In genomic region chr19:55768246-55768645, GRCm38 (mm10) we compare ENCODE assay signal across 15 mouse cellular contexts. TPM values are rescaled to one million over a fixed set of nuclear protein-coding genes. Genes with fewer than 3 reads are reported as not detected.
DNase-seq lines count a peak whose midpoint lies in the region; ATAC-seq and TF ChIP-seq lines count a peak whose summit lies in the region.
"Had no signal": no experiment of that assay in that cellular context is flagged by ENCODE, and none has a peak within 500 bp of the region (broad histone marks: within the 10 kb centered on the region; RNA-seq: fewer than 3 reads in every experiment).

No protein-coding gene starts in this region.

- H3K79me2 ChIP-seq in C2C12 (ENCODE audit: control insufficient read depth, insufficient read depth), result peaks cover 56% of the 10 kb centered on the region

- H3K79me3 ChIP-seq in C2C12 (ENCODE audit: low read depth), result peaks cover 16% of the 10 kb centered on the region

- no peak overlapping the region for H3K9ac ChIP-seq in heart, embryonic 16.5 days (ENCODE audit: low read length)
- H3K9ac ChIP-seq: liver, embryonic 13.5 days; neural tube, embryonic 15.5 days had no signal

- no peaks in the 10 kb centered on the region for H3K36me3 ChIP-seq in heart, embryonic 16.5 days (ENCODE audit: control insufficient read depth, insufficient read depth)
- peaks cover 11% of the 10 kb centered on the region for H3K36me3 ChIP-seq in C2C12 (ENCODE audit: control insufficient read depth, insufficient read depth)
- H3K36me3 ChIP-seq: liver, embryonic 13.5 days; neural tube, embryonic 15.5 days had no signal

- 38% methylated on average over 11 of the region's 11 CpGs for WGBS in heart, embryonic 16.5 days

- no peaks in the 10 kb centered on the region for H3K27me3 ChIP-seq in heart, embryonic 16.5 days (ENCODE audit: control insufficient read depth, insufficient read depth, low read length)
- H3K27me3 ChIP-seq in C2C12 (ENCODE audit: control insufficient read depth, insufficient read depth, insufficient read length), result no peaks in the 10 kb centered on the region
- H3K27me3 ChIP-seq: neural tube, embryonic 15.5 days had no signal

- peak overlapping the region; percentile 52 for H3ac ChIP-seq in C2C12 (ENCODE audit: control insufficient read depth, insufficient read length, low read depth)

- no peak overlapping the region for H3K27ac ChIP-seq in heart, embryonic 16.5 days (ENCODE audit: low read length)
- H3K27ac ChIP-seq: liver, embryonic 13.5 days; macrophage; neural tube, embryonic 15.5 days had no signal

- H3K9me3 ChIP-seq in heart, embryonic 16.5 days (replicated peaks; ENCODE audit: control insufficient read depth, low read length), result no peaks in the 10 kb centered on the region
- H3K9me3 ChIP-seq: liver, embryonic 13.5 days; neural tube, embryonic 15.5 days had no signal

- peaks cover 32% of the 10 kb centered on the region for H3K4me1 ChIP-seq in heart, embryonic 16.5 days (ENCODE audit: control insufficient read depth, insufficient read depth, low read length)

- no peak for DNase-seq in heart, adult 8-10 months (ENCODE audit: low spot score)
- DNase-seq in 3T3-L1 (ENCODE audit: low read depth, low spot score), result peak; percentile 58
- DNase-seq in urinary bladder, adult 2 months (ENCODE audit: low spot score), result no peak
- DNase-seq in urinary bladder, adult 18-20 months (ENCODE audit: low spot score in 2 of 2), result no peak
- DNase-seq: adrenal gland, postnatal 10 days; cerebellum, adult 9-11 months; midbrain, embryonic 14.5 days; thymus, postnatal 25 days had no signal

- no peak for ATAC-seq in heart, embryonic 16.5 days (replicated peaks; ENCODE audit: extremely low read depth, insufficient read depth, low FRiP score)
- 0 out of 2 replicates have a peak, but pooled peaks have one; percentile 20 for ATAC-seq in monocyte, adult 5-6 weeks (replicated peaks; ENCODE audit: insufficient number of reproducible peaks, low FRiP score, low TSS enrichment, poor library complexity, severe bottlenecking)
- ATAC-seq: forebrain, embryonic 16.5 days had no signal

- no peak overlapping the region for H3K4me3 ChIP-seq in heart, embryonic 16.5 days (ENCODE audit: low read length)
- no peak overlapping the region for H3K4me3 ChIP-seq in C2C12 (ENCODE audit: insufficient read depth, poor library complexity, severe bottlenecking)
- H3K4me3 ChIP-seq: liver, embryonic 13.5 days; neural tube, embryonic 15.5 days had no signal

- TF ChIP-seq CTCF in C2C12 (IDR thresholded peaks at IDR 0.05; ENCODE audit: control insufficient read depth, insufficient read depth, insufficient read length), result no peak

- H3K4me2 ChIP-seq in heart, embryonic 16.5 days (ENCODE audit: low read depth, low read length), result 0 out of 2 replicates have a peak overlapping the region, but pooled peaks have one; percentile 26
- H3K4me2 ChIP-seq: liver, embryonic 13.5 days; neural tube, embryonic 15.5 days had no signal

TF ChIP-seq in C2C12, 6 proteins besides CTCF, POLR2A, EP300 and RAD21:
- TF ChIP-seq MAX (IDR thresholded peaks at IDR 0.05), result peak; percentile 48
- TF ChIP-seq MYOD1 (IDR thresholded peaks at IDR 0.05; ENCODE audit: control insufficient read depth, insufficient read length, low read depth), result peak; percentile 89
- no peak for TF ChIP-seq MYOG (IDR thresholded peaks at IDR 0.05; ENCODE audit: control insufficient read depth, extremely low read depth, insufficient read length)

RNA-seq across cellular contexts. Expression of gene Tcf7l2, which starts 26.6 kb away (rescaled TPM):
- polyA plus RNA-seq in heart, embryonic 16.5 days (2015; fragmentation: Nextera tagmentation; extraction: Ambion mirVana), result 36.6 and 45.6 TPM in 2 replicates
- 10 to 100 TPM in 3 of 4 experiments, 1 to 10 TPM in 1; 10.0 to 14.7 (median 12.3) TPM for total RNA-seq in heart, adult 8-10 months (2022)
- polyA plus RNA-seq in C2C12 (2012; fragmentation: generic; extraction: Trizol), result 10.3 TPM
- total RNA-seq in monocyte, adult 5-6 weeks (2017), result 11.3 to 16.3 TPM (median 15.3 TPM) in 3 replicates
- 15.7 and 23.2 TPM in 2 replicates for polyA plus RNA-seq in urinary bladder, adult 2 months (2012; rRNA removed)
